Mouse (Mus musculus): ENCODE data around the gene Ndufc1. TPM values are rescaled to one million over a fixed set of nuclear protein-coding genes. Genes with fewer than 3 reads are reported as not detected.

Gene Ndufc1
- polyA plus RNA-seq, 1 experiment from 2014 or later, result 1,267 TPM

DNA sequence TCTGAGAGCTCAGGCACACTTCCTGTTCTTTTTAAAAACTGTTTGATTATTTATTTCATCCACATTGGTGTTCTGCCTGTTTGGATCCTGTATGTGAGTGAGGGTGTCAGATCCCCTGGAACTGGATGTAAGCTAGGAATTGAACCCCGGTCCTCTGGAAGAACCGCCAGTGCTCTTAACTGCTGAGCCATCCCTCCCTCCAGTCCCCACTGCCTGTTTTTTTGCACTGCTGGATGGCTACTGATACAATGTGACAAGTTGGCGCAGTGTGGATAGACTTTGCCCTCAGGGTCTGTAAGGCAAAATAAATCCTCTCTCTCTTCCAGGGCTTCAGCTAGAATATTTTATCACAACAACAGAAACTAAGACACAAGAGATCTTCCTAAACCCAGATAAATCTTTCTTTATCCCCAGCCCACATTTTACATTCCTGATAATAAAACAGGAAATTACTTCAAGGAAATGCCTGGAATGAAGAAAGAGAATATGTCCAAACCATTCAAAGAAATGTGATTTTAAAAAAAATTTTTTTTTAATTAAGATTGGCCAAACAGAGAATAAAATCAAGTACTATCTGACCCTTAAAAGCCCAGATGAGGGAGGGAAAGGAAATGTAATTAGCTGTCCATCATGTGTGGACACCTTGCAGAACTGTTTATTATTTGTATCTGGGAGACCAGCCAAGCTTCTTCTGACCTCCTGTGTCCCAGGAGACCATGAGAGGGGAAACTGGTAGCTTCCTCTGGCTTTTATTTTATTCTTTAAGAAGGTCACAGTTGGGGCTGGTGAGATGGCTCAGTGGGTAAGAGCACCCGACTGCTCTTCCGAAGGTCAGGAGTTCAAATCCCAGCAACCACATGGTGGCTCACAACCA, 28.8 kb downstream of the Ndufc1 start:
- H3K36me3 ChIP-seq (ENCODE audit: control insufficient read depth, insufficient read depth, low read length), result no peaks in the 10 kb centered on the region
- H3K4me2 ChIP-seq, result no peak overlapping the region
- no peak overlapping the region for H3K9ac ChIP-seq (ENCODE audit: low read depth, low read length)
- H3K27me3 ChIP-seq (ENCODE audit: control insufficient read depth, insufficient read depth, low read length), result no peaks in the 10 kb centered on the region
- no peaks in the 10 kb centered on the region for H3K9me3 ChIP-seq (replicated peaks; ENCODE audit: control insufficient read depth, low read length)
- no peak overlapping the region for H3K27ac ChIP-seq (ENCODE audit: low read depth, low read length)
- no peaks in the 10 kb centered on the region for H3K4me1 ChIP-seq (ENCODE audit: control insufficient read depth, insufficient read depth, low read length)
- no peak for ATAC-seq (replicated peaks; ENCODE audit: insufficient number of reproducible peaks, low FRiP score, low TSS enrichment)
- no peak overlapping the region for H3K4me3 ChIP-seq (ENCODE audit: low read depth, low read length)
- whole genome bisulfite sequencing (ENCODE audit: insufficient replicate concordance), result 76% methylated on average over 5 of the region's 5 CpGs

DNA sequence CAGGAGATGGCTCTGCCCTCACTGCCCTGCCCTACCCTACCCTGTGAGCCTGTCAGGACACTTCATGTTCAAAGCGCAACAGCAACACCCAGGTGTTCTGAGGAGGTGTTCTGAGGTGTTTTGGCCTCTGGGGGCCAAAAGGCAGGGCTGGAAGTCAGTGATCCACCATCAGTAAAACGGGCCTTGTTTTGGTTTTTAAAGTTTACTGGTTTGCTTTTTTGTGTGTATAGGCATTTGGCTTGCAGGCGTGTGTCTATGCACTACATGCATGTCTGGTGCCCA, 30.2 kb downstream of the Ndufc1 start:
- Histone ChIP-seq H3K27ac (ENCODE audit: low read depth, low read length) (no peak overlapping the region), H3K36me3 (ENCODE audit: control insufficient read depth, insufficient read depth, low read length) (no peaks in the 10 kb centered on the region), H3K9ac (ENCODE audit: low read depth, low read length) (0 out of 2 replicates have a peak overlapping the region, but pooled peaks have one; percentile 58), H3K27me3 (ENCODE audit: control insufficient read depth, insufficient read depth, low read length) (no peaks in the 10 kb centered on the region), H3K4me2 (peak overlapping the region; percentile 66), H3K9me3 (replicated peaks; ENCODE audit: control insufficient read depth, low read length) (no peaks in the 10 kb centered on the region), H3K4me3 (ENCODE audit: low read depth, low read length) (peak overlapping the region; percentile 41), H3K4me1 (ENCODE audit: control insufficient read depth, insufficient read depth, low read length) (no peaks in the 10 kb centered on the region)
- no peak for ATAC-seq (replicated peaks; ENCODE audit: insufficient number of reproducible peaks, low FRiP score, low TSS enrichment)
- WGBS (ENCODE audit: insufficient replicate concordance), result 76% methylated on average over 3 of the region's 3 CpGs

DNA sequence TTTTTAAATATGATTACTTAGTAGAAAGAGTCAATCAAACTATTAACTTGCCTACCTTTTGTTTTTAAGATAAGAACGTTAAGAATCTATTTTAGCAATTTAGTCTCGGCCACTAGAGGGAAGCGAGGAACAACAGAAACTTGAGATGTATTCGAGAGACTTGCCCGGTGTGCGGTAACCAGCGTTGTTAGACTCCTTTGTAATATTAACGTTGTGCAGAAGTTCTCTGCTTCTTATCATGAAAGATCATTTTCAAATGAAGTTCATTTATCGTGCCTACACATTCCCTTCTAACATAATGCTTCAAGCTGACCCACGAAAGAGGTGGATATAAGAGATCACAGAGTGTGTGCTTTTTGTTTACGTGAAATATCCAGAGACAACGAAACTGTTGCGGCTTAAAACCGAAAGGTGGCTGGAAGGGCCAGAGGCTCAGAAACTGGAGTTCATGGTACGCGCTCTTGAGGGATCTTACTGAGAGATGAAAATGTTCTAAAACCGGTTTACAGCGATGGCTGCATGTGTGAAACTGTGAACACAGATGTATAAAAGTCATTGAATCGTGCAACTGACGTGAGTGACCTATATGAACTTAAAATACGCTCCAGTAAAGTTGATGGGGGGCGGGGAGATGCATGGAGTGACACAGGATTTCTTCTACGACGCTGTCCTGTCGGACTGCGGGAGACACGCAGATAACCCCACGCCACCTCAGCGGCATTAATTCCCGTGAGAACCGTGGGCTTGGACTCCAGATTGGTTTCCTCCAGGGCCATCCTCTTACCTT, 30.7 kb downstream of the Ndufc1 start:
- no peaks in the 10 kb centered on the region for H3K9me3 ChIP-seq (replicated peaks; ENCODE audit: control insufficient read depth, low read length)

DNA sequence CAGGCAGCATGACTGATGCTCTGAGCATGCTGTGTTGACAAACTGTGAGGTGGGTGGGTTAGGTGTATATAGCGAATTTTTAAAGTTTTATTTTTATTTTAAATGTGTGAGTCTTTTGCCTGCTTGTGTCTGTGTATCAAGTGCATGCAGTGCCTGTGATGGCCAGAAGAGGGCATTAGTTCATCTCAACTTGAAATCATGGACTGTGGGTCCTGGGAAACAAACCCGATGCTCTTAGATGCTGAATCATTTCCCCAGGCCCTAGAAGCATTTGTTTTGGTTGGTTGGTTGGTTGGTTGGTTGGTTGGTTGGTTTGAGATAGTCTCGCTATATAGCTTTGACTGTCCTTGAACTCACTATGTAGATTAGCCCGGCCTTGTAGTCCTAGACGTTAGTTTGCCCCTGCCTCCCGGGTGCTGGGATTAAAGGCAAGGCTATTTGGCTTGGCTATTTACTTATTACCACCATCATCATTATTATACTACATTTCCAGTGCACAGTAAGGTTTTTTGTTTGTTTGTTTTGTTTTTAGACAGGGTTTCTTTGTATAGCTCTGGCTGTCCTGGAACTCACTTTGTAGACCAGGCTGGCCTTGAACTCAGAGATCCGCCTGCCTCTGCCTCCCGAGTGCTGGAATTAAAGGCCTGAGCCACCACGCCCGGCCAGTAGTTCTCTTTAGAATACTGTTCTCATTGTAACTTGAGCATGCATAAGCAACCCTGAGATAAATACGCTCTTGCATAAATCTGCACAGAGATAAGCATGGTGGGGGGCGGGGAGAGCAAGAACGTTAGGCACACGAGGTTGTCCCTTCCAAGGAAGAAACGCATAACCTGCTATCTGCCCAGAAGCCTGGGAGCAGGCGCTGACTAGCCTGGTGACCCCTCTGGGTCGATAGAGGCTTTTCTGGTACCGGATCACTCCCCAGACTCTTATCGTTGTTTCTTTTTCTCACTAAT, 33.2 kb downstream of the Ndufc1 start:
- WGBS (ENCODE audit: insufficient replicate concordance), result 73% methylated on average over 19 of the region's 19 CpGs
- H3K27ac ChIP-seq (ENCODE audit: low read depth, low read length), result no peak overlapping the region

More for the DNA sequence above, 30.7 kb downstream of the Ndufc1 start:
- H3K4me2 ChIP-seq, result peak overlapping the region; percentile 66
- peak overlapping the region; percentile 41 for H3K4me3 ChIP-seq (ENCODE audit: low read depth, low read length)
- peak overlapping the region; percentile 58 for H3K9ac ChIP-seq (ENCODE audit: low read depth, low read length)
- no peaks in the 10 kb centered on the region for H3K36me3 ChIP-seq (ENCODE audit: control insufficient read depth, insufficient read depth, low read length)
- H3K27ac ChIP-seq (ENCODE audit: low read depth, low read length), result no peak overlapping the region
- ATAC-seq (replicated peaks; ENCODE audit: insufficient number of reproducible peaks, low FRiP score, low TSS enrichment), result no peak
- H3K27me3 ChIP-seq (ENCODE audit: control insufficient read depth, insufficient read depth, low read length), result no peaks in the 10 kb centered on the region
- no peaks in the 10 kb centered on the region for H3K4me1 ChIP-seq (ENCODE audit: control insufficient read depth, insufficient read depth, low read length)
- WGBS (ENCODE audit: insufficient replicate concordance), result 33% methylated on average over 31 of the region's 31 CpGs

DNA sequence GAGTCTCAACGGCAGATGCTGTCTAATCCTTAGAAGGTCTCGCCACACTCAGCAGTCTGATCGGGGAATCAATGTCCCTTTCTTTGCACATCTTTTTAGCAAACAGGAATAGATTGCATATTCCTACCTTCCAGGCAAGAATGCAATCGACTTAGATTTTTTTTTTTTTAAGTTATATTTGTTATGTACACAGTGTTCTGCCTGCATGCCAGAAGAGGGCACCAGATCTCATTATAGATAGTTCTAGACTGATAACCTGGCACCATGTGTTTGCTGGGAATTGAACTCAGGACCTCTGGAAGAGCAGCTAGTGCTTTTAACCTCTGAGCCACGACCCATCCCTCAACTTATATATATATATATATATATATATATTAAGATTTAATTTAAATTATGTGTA, 35.2 kb downstream of the Ndufc1 start:
- Histone ChIP-seq H3K4me1 (ENCODE audit: control insufficient read depth, insufficient read depth, low read length) (no peaks in the 10 kb centered on the region), H3K27ac (ENCODE audit: low read depth, low read length) (no peak overlapping the region), H3K4me3 (ENCODE audit: low read depth, low read length) (no peak overlapping the region), H3K27me3 (ENCODE audit: control insufficient read depth, insufficient read depth, low read length) (no peaks in the 10 kb centered on the region), H3K9me3 (replicated peaks; ENCODE audit: control insufficient read depth, low read length) (no peaks in the 10 kb centered on the region), H3K9ac (ENCODE audit: low read depth, low read length) (no peak overlapping the region), H3K4me2 (no peak overlapping the region), H3K36me3 (ENCODE audit: control insufficient read depth, insufficient read depth, low read length) (no peaks in the 10 kb centered on the region)
- WGBS (ENCODE audit: insufficient replicate concordance), result 70% methylated on average over 5 of the region's 5 CpGs
- ATAC-seq (replicated peaks; ENCODE audit: insufficient number of reproducible peaks, low FRiP score, low TSS enrichment), result no peak

More for the DNA sequence above, 33.2 kb downstream of the Ndufc1 start:
- no peaks in the 10 kb centered on the region for H3K27me3 ChIP-seq (ENCODE audit: control insufficient read depth, insufficient read depth, low read length)
- H3K4me3 ChIP-seq (ENCODE audit: low read depth, low read length), result no peak overlapping the region
- H3K4me2 ChIP-seq, result no peak overlapping the region
- H3K9me3 ChIP-seq (replicated peaks; ENCODE audit: control insufficient read depth, low read length), result no peaks in the 10 kb centered on the region
- ATAC-seq (replicated peaks; ENCODE audit: insufficient number of reproducible peaks, low FRiP score, low TSS enrichment), result no peak
- no peaks in the 10 kb centered on the region for H3K4me1 ChIP-seq (ENCODE audit: control insufficient read depth, insufficient read depth, low read length)
- H3K36me3 ChIP-seq (ENCODE audit: control insufficient read depth, insufficient read depth, low read length), result no peaks in the 10 kb centered on the region
- no peak overlapping the region for H3K9ac ChIP-seq (ENCODE audit: low read depth, low read length)

DNA sequence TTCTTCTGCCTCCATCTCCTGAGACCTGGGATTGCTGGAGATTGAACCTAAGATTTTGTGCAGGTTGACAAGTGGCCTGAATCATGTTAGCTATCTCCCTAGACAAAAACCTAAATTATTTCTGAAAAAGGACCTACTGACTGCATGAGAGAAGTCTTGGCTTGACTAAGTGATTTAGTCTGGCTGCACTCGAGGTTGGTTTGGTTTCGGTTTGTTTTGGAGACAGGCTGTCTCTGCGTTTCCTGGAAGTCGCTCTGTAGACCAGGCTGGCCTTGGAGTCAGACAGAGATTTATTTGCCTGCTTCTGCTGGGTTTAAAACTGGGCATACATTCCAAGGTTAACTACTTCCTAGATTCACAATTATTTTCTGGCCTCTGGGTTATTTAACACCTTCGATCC, 35.9 kb downstream of the Ndufc1 start:
- 68% methylated on average over 5 of the region's 5 CpGs for WGBS (ENCODE audit: insufficient replicate concordance)
- H3K4me3 ChIP-seq (ENCODE audit: low read depth, low read length), result no peak overlapping the region
- H3K27me3 ChIP-seq (ENCODE audit: control insufficient read depth, insufficient read depth, low read length), result no peaks in the 10 kb centered on the region
- H3K9ac ChIP-seq (ENCODE audit: low read depth, low read length), result 0 out of 2 replicates have a peak overlapping the region, but pooled peaks have one; percentile 8
- no peaks in the 10 kb centered on the region for H3K9me3 ChIP-seq (replicated peaks; ENCODE audit: control insufficient read depth, low read length)
- H3K4me1 ChIP-seq (ENCODE audit: control insufficient read depth, insufficient read depth, low read length), result no peaks in the 10 kb centered on the region
- no peak overlapping the region for H3K4me2 ChIP-seq
- no peak overlapping the region for H3K27ac ChIP-seq (ENCODE audit: low read depth, low read length)
- H3K36me3 ChIP-seq (ENCODE audit: control insufficient read depth, insufficient read depth, low read length), result no peaks in the 10 kb centered on the region
- ATAC-seq (replicated peaks; ENCODE audit: insufficient number of reproducible peaks, low FRiP score, low TSS enrichment), result no peak

DNA sequence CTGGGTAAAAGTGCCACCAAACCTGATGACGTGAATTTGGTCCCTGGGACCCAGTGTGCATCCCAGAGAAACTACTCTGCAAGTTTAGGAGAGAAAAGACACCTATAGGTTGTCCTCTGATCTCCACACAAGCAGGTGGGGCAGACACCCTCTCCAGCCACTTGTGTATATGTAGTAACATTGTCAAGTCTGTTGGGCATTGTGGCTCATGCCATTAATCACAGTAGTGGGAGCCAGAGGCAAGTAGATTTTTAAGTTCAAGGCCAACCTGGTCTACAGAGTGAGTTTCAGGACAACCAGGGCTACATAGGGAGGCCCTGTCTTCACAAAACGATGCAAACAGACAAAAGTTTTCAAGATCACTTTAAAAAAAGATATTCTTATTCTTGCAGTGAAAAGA, 37.0 kb downstream of the Ndufc1 start:
- WGBS (ENCODE audit: insufficient replicate concordance), result 76% methylated on average over 2 of the region's 2 CpGs
- Histone ChIP-seq H3K36me3 (ENCODE audit: control insufficient read depth, insufficient read depth, low read length) (no peaks in the 10 kb centered on the region), H3K27ac (ENCODE audit: low read depth, low read length) (no peak overlapping the region), H3K9me3 (replicated peaks; ENCODE audit: control insufficient read depth, low read length) (no peaks in the 10 kb centered on the region), H3K4me1 (ENCODE audit: control insufficient read depth, insufficient read depth, low read length) (no peaks in the 10 kb centered on the region), H3K4me3 (ENCODE audit: low read depth, low read length) (no peak overlapping the region), H3K9ac (ENCODE audit: low read depth, low read length) (no peak overlapping the region), H3K4me2 (no peak overlapping the region), H3K27me3 (ENCODE audit: control insufficient read depth, insufficient read depth, low read length) (no peaks in the 10 kb centered on the region)
- no peak for ATAC-seq (replicated peaks; ENCODE audit: insufficient number of reproducible peaks, low FRiP score, low TSS enrichment)

DNA sequence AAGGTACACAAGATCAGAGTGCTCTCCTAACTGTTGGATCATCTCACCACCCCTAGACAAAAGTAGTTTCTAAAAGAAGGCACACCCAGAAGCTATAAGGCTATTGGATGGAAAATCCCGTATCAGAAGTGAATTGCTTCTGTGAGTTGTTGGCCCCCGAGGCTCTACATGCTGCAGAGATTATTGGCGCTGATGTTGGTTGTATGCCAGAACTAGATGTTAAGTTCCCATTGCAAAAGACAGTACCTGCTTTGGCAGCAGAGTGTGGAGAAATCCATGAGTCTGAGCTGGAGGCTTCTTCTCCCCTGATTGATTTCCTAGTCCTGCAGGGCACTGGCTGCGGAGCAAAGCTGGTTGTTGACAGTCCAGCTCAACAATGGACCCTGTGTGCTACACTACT, 40.8 kb downstream of the Ndufc1 start:
- H3K9ac ChIP-seq (ENCODE audit: low read depth, low read length), result no peak overlapping the region
- H3K27me3 ChIP-seq (ENCODE audit: control insufficient read depth, insufficient read depth, low read length), result no peaks in the 10 kb centered on the region
- no peak overlapping the region for H3K4me3 ChIP-seq (ENCODE audit: low read depth, low read length)
- no peaks in the 10 kb centered on the region for H3K36me3 ChIP-seq (ENCODE audit: control insufficient read depth, insufficient read depth, low read length)
- 67% methylated on average over 4 of the region's 4 CpGs for WGBS (ENCODE audit: insufficient replicate concordance)
- peaks cover 5% of the 10 kb centered on the region; the same call in 1 of the 2 replicates for H3K4me1 ChIP-seq (ENCODE audit: control insufficient read depth, insufficient read depth, low read length)
- no peak overlapping the region for H3K4me2 ChIP-seq
- H3K9me3 ChIP-seq (replicated peaks; ENCODE audit: control insufficient read depth, low read length), result no peaks in the 10 kb centered on the region
- no peak overlapping the region for H3K27ac ChIP-seq (ENCODE audit: low read depth, low read length)
- ATAC-seq (replicated peaks; ENCODE audit: insufficient number of reproducible peaks, low FRiP score, low TSS enrichment), result no peak

Data from heart, embryonic 11.5 days (tissue).